In genomic region chr15:50361751-50362507, GRCm38 (mm10) we compare ENCODE assay signal across 8 mouse cellular contexts.
DNase-seq lines count a peak whose midpoint lies in the region; ATAC-seq and TF ChIP-seq lines count a peak whose summit lies in the region.

No protein-coding gene starts in this region.

- H3K79me2 ChIP-seq in MEL (ENCODE audit: control insufficient read depth, insufficient read depth, low read length, poor library complexity), result no peaks in the 10 kb centered on the region

- H3K27me3 ChIP-seq in heart, embryonic 11.5 days (ENCODE audit: control insufficient read depth, insufficient read depth, low read length), result no peaks in the 10 kb centered on the region
- H3K27me3 ChIP-seq in MEL (ENCODE audit: control insufficient read depth in 1 of 2, insufficient read depth in 2 of 2, low read length in 2 of 2), result no peaks in the 10 kb centered on the region

- peak; percentile 16 for DNase-seq in heart, adult 18-20 months
- DNase-seq in MEL (ENCODE audit: low read depth, low spot score), result peak; percentile 43
- no peak for DNase-seq in cerebellum, adult 9-11 months
- DNase-seq in cerebellum, adult 11-12 months, result no peak
- DNase-seq in layer of hippocampus, adult 9-10 months (ENCODE audit: low spot score), result no peak

- no peak overlapping the region for H3K4me2 ChIP-seq in heart, embryonic 11.5 days

- TF ChIP-seq EP300 in MEL (IDR thresholded peaks at IDR 0.05; ENCODE audit: low read depth in 1 of 2, low read length in 2 of 2), result no peak

- no peak overlapping the region for H3K4me3 ChIP-seq in heart, embryonic 11.5 days (ENCODE audit: low read depth, low read length)
- H3K4me3 ChIP-seq in MEL (ENCODE audit: control insufficient read depth in 1 of 2, insufficient read depth in 1 of 2, low read depth in 2 of 2, low read length in 2 of 2), result peak overlapping the region in 1 of 2 experiments; percentile 57; a peak in 2 of 4 replicates

- TF ChIP-seq POLR2A in MEL (IDR thresholded peaks at IDR 0.05; ENCODE audit: control insufficient read depth in 1 of 2, insufficient read depth in 1 of 2, low read depth in 1 of 2, low read length in 2 of 2, poor library complexity in 1 of 2), result no peak

- no peak for TF ChIP-seq CTCF in MEL (IDR thresholded peaks at IDR 0.05 in 2 of 3, conservative IDR thresholded peaks at IDR 0.05 in 1 of 3; ENCODE audit: control insufficient read depth in 1 of 3, insufficient read depth in 1 of 3, low read depth in 2 of 3, low read length in 3 of 3, poor library complexity in 1 of 3, severe bottlenecking in 1 of 3)

- 72% methylated on average over 4 of the region's 4 CpGs for WGBS in heart, embryonic 11.5 days (ENCODE audit: insufficient replicate concordance)

- no peak for ATAC-seq in heart, embryonic 11.5 days (replicated peaks; ENCODE audit: insufficient number of reproducible peaks, low FRiP score, low TSS enrichment)
- peak; percentile 81 to 94 for ATAC-seq in hematopoietic stem cell, adult 5-6 weeks (replicated peaks in 1 of 2; ENCODE audit: insufficient read depth in 1 of 2, low FRiP score in 2 of 2, low TSS enrichment in 1 of 2, low read depth in 1 of 2, poor library complexity in 2 of 2, severe bottlenecking in 2 of 2)
- ATAC-seq in megakaryocyte, adult 5-6 weeks (ENCODE audit: poor library complexity, severe bottlenecking), result peak; percentile 86

- H3K9ac ChIP-seq in heart, embryonic 11.5 days (ENCODE audit: low read depth, low read length), result no peak overlapping the region
- H3K9ac ChIP-seq in MEL (ENCODE audit: control insufficient read depth, low read depth, low read length, poor library complexity, severe bottlenecking), result no peak overlapping the region

- no peak overlapping the region for H3K27ac ChIP-seq in heart, embryonic 11.5 days (ENCODE audit: low read depth, low read length)
- H3K27ac ChIP-seq in MEL (ENCODE audit: control insufficient read depth, low read depth, low read length), result no peak overlapping the region

- H3K36me3 ChIP-seq in heart, embryonic 11.5 days (ENCODE audit: control insufficient read depth, insufficient read depth, low read length), result no peaks in the 10 kb centered on the region
- peaks cover 0 to 7% of the 10 kb centered on the region in 2 experiments; a peak in 2 of 4 replicates for H3K36me3 ChIP-seq in MEL (ENCODE audit: control insufficient read depth in 1 of 2, insufficient read depth in 2 of 2, low read length in 2 of 2)

- TF ChIP-seq RAD21 in MEL (IDR thresholded peaks at IDR 0.05; ENCODE audit: low read depth, low read length), result no peak

- no peaks in the 10 kb centered on the region for H3K4me1 ChIP-seq in heart, embryonic 11.5 days (ENCODE audit: control insufficient read depth, insufficient read depth, low read length)
- peaks cover 5 to 6% of the 10 kb centered on the region in 2 experiments for H3K4me1 ChIP-seq in MEL (ENCODE audit: control insufficient read depth in 1 of 2, insufficient read depth in 2 of 2, low read length in 2 of 2)

- H3K9me3 ChIP-seq in heart, embryonic 11.5 days (replicated peaks; ENCODE audit: control insufficient read depth, low read length), result no peaks in the 10 kb centered on the region
- H3K9me3 ChIP-seq in MEL (replicated peaks; ENCODE audit: insufficient read depth, low read length), result no peaks in the 10 kb centered on the region

TF ChIP-seq in MEL, 35 proteins besides CTCF, POLR2A, EP300 and RAD21:
- TF ChIP-seq TCF12 (IDR thresholded peaks at IDR 0.05; ENCODE audit: low read depth, low read length), result no peak
- peak; percentile 28; the same call in 1 of the 2 replicates for TF ChIP-seq MAZ (IDR thresholded peaks at IDR 0.05; ENCODE audit: low read depth, low read length)
- TF ChIP-seq USF1 (IDR thresholded peaks at IDR 0.05; ENCODE audit: low read depth, low read length), result no peak

Comparison
In these comparisons a context has a peak if more than half of its experiments do, and no peak if none do; other contexts are left out.
1. DNase-seq: peak in heart, adult 18-20 months (2 of 2) and MEL (single experiment); none in cerebellum, adult 9-11 months (single experiment), cerebellum, adult 11-12 months (single experiment) and layer of hippocampus, adult 9-10 months (single experiment).